Mouse (Mus musculus) stomach, postnatal 0 days (tissue): ENCODE measurements around the gene Naga. TPM values are rescaled to one million over a fixed set of nuclear protein-coding genes. Genes with fewer than 3 reads are reported as not detected.
"Not testable (repeated sequence)": the region's sequence is repeated elsewhere in the genome, so short reads cannot be mapped to it uniquely, and the experiment has no call there.

Experiments
- ATAC-seq: fragments of 200-750 bp; cut with Nextera tagmentation; 2 replicates; pipeline ENCODE4 v1.8.0; 2017; ENCODE audit not compliant: low FRiP score, low TSS enrichment
- DNase-seq: peaks from one replicate; pipeline ENCODE4 v3.0.0-alpha.2; 2016; ENCODE audit warnings: low spot score
- H3K27ac ChIP-seq: fragments of 300-500 bp; sonication (generic); replicated peaks from 2 replicates; pipeline ENCODE4 v1.5.1; 2014; ENCODE audit warnings: mild to moderate bottlenecking, control low read depth
- H3K27me3 ChIP-seq: fragments of 300-500 bp; sonication (generic); 2 replicates; pipeline ENCODE4 v1.6.1; 2014; ENCODE audit warnings: low read length; ENCODE audit not compliant: control insufficient read depth, insufficient read depth
- H3K36me3 ChIP-seq: fragments of 300-500 bp; sonication (generic); 2 replicates; pipeline ENCODE4 v1.6.1; 2014; ENCODE audit warnings: low read length, mixed read lengths; ENCODE audit not compliant: control insufficient read depth, insufficient read depth
- H3K4me1 ChIP-seq: fragments of 300-500 bp; sonication (generic); replicated peaks from 2 replicates; pipeline ENCODE4 v1.6.1; 2014; ENCODE audit warnings: antibody characterized with exemption; ENCODE audit not compliant: control insufficient read depth, insufficient read depth
- H3K4me2 ChIP-seq: fragments of 300-500 bp; sonication (generic); replicated peaks from 2 replicates; pipeline ENCODE4 v1.6.1; 2014; ENCODE audit warnings: low read depth, mild to moderate bottlenecking, control low read depth, moderate library complexity
- H3K4me3 ChIP-seq: fragments of 300-500 bp; sonication (generic); 2 replicates; pipeline ENCODE4 v1.5.1; 2014; ENCODE audit warnings: low read depth, low read length, control low read depth
- H3K9ac ChIP-seq: fragments of 300-500 bp; sonication (generic); 2 replicates; pipeline ENCODE4 v1.6.1; 2014; ENCODE audit warnings: mild to moderate bottlenecking, low read length, control low read depth, mixed read lengths
- H3K9me3 ChIP-seq: fragments of 300-500 bp; sonication (generic); 2 replicates; pipeline ENCODE4 v1.6.1; 2016; ENCODE audit warnings: low read length; ENCODE audit not compliant: control insufficient read depth
- CTCF ChIP-seq: IDR thresholded peaks from 2 replicates; pipeline ENCODE4 v1.5.1; 2016; ENCODE audit warnings: antibody characterized with exemption, low read depth, mild to moderate bottlenecking, moderate library complexity
- EP300 ChIP-seq: optimal IDR thresholded peaks from 2 replicates; pipeline ENCODE3; 2016; ENCODE audit warnings: antibody characterized with exemption
- WGBS: fragments of 180-500 bp; shearing (Covaris S2); extraction: QIAGEN DNeasy Blood & Tissue Kit; methylation state at CpG from one replicate; pipeline ENCODE4 v1.1.7; 2014; 5-methylcytosine and 5-hydroxymethylcytosine counted together
- polyA plus RNA-seq: library from polyadenylated mRNA; unstranded; fragments of >200 nt; fragmentation: Nextera tagmentation; extraction: Ambion mirVana; gene quantifications from 2 replicates; pipeline ENCODE4 v1.2.1, GENCODE M21; 2015

Naga gene
- polyA plus RNA-seq, 1 experiment from 2014 or later: 83.1 TPM

GRCm38 (mm10) chr15:82374437-82374836 is 35.7 kb upstream of the Naga start:
- Histone ChIP-seq H3K36me3 (no peaks in the 10 kb centered on the region), H3K4me1 (no peaks in the 10 kb centered on the region; the same call in 1 of the 2 replicates), H3K4me2 (no peak overlapping the region), H3K9ac (no peak overlapping the region), H3K27ac (no peak overlapping the region), H3K4me3 (no peak overlapping the region), H3K27me3 (no peaks in the 10 kb centered on the region), H3K9me3 (no peaks in the 10 kb centered on the region)
- WGBS: 84% methylated on average over 5 of the region's 5 CpGs
- ATAC-seq (no peak), DNase-seq (no peak)
- TF ChIP-seq EP300: no peak

- Histone ChIP-seq H3K9ac (no peak overlapping the region), H3K27ac (no peak overlapping the region), H3K4me3 (no peak overlapping the region), H3K4me1 (no peaks in the 10 kb centered on the region), H3K27me3 (no peaks in the 10 kb centered on the region), H3K36me3 (no peaks in the 10 kb centered on the region), H3K4me2 (no peak overlapping the region), H3K9me3 (no peaks in the 10 kb centered on the region)
- DNase-seq (no peak), ATAC-seq (no peak)
- 84% methylated on average over 5 of the region's 5 CpGs for WGBS
- TF ChIP-seq EP300: no peak
- no peak for TF ChIP-seq CTCF
These were observed 34.3 kb upstream of the Naga start for GRCm38 (mm10) chr15:82372991-82373390.

DNA sequence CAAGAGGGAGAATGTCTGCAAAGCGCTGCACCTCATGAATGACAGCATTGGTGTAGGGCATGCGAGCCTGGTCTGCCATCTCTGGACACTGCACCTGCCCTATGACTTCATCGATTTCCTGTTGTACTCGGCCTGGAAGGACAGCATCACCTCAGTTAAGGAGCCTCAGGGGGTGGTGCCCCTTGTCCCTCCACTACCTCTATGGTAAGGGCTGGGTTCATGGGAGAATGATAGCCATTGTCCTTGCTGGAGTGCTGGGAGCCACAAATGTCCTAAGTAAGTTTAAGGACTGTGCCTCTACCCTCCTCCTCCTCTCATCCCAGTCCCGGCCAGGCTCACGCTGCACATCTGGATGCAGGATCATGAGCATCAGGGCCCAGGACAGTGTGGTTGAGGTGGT is 33.7 kb upstream of the Naga start:
- no peak for TF ChIP-seq CTCF
- TF ChIP-seq EP300: no peak

DNA sequence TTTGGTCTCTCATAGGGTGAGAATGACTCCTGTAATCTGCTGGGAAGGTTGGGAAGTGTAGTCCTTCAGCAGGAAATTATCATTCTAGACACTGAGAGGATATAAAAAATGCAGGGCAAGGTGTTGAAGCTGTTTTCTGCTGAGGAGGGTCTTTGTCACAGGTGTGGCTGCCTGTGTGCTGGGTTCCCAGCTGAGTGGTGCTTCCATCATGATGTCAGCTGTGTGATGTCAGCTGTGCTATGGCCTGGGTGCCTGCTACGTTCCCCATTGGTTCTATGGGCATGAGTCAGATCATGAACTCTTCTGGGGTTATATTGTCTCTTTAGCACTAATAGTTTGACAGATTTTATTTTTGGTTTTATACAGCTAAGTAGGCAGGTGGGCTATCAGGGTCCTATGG is 30.1 kb upstream of the Naga start:
- Histone ChIP-seq H3K9ac (no peak overlapping the region), H3K4me3 (no peak overlapping the region), H3K9me3 (no peaks in the 10 kb centered on the region), H3K27ac (no peak overlapping the region), H3K4me2 (no peak overlapping the region), H3K27me3 (no peaks in the 10 kb centered on the region), H3K36me3 (no peaks in the 10 kb centered on the region), H3K4me1 (no peaks in the 10 kb centered on the region)
- DNase-seq (peak; percentile 10), ATAC-seq (peak; percentile 40; the same call in 1 of the 2 replicates)
- no peak for TF ChIP-seq CTCF
- no peak for TF ChIP-seq EP300
- 82% methylated on average over 1 of the region's 1 CpGs for WGBS

More for the DNA sequence above, 33.7 kb upstream of the Naga start:
- Histone ChIP-seq H3K9me3 (no peaks in the 10 kb centered on the region), H3K4me1 (no peaks in the 10 kb centered on the region), H3K27ac (no peak overlapping the region), H3K9ac (no peak overlapping the region), H3K4me2 (no peak overlapping the region), H3K4me3 (no peak overlapping the region), H3K36me3 (no peaks in the 10 kb centered on the region), H3K27me3 (no peaks in the 10 kb centered on the region)
- WGBS: 81% methylated on average over 6 of the region's 6 CpGs
- DNase-seq: no peak
- no peak for ATAC-seq

DNA sequence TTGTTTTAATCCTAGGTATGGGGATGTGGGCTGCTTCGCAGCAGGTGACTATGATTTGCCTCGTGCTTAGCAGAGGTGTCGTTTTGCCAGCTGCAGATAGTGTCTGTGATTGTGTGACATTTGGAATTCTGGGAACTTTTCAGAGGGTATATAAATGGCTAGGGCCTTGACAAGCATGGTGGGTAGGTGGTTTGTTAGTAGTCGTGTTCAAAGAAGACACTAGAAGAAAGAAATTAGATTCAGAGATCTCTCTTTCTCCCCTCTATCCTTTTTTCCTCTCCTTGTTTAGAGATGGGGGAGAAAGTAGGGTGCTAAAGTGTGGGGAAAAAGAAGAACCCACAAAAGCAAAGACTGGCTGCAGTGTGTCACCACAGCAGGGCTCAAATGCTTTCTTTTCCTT is 29.4 kb upstream of the Naga start:
- no peak for ATAC-seq

DNA sequence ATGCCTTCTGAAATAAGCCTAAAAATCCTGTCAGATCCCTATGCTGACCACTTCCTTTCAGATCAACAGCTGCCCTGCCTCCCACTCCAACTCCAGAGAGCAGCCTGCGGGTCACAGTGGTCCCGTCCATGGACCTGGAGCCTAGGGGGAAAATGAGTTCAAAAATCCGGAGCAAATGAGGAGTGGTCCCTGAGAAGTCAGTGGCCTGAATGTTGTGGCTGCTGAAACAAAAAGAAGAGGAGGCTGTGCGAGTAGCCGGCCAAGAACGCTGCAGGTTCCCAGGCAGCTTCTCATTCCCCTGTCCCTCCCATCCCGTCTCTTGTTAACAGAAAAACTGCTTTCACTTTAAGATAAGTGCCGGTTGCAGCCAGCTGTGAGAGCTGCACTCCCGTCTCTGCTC is 25.8 kb upstream of the Naga start:
- H3K4me3 ChIP-seq, H3K36me3 ChIP-seq, H3K9me3 ChIP-seq, H3K27ac ChIP-seq, ATAC-seq, H3K4me1 ChIP-seq, H3K9ac ChIP-seq, H3K27me3 ChIP-seq: not testable (repeated sequence)
- H3K4me2 ChIP-seq: 0 out of 2 replicates have a peak overlapping the region, but pooled peaks have one; percentile 29
- DNase-seq: peak; percentile 1
- WGBS: 14% methylated on average over 6 of the region's 9 CpGs

More for the DNA sequence above, 29.4 kb upstream of the Naga start:
- WGBS: 93% methylated on average over 4 of the region's 4 CpGs
- H3K9me3 ChIP-seq: no peaks in the 10 kb centered on the region
- no peaks in the 10 kb centered on the region for H3K36me3 ChIP-seq
- DNase-seq: peak; percentile 1
- no peak overlapping the region for H3K9ac ChIP-seq
- H3K27ac ChIP-seq: no peak overlapping the region
- TF ChIP-seq EP300 (no peak), CTCF (no peak)
- H3K4me3 ChIP-seq: no peak overlapping the region
- H3K4me2 ChIP-seq: no peak overlapping the region
- H3K27me3 ChIP-seq: no peaks in the 10 kb centered on the region
- no peaks in the 10 kb centered on the region for H3K4me1 ChIP-seq

DNA sequence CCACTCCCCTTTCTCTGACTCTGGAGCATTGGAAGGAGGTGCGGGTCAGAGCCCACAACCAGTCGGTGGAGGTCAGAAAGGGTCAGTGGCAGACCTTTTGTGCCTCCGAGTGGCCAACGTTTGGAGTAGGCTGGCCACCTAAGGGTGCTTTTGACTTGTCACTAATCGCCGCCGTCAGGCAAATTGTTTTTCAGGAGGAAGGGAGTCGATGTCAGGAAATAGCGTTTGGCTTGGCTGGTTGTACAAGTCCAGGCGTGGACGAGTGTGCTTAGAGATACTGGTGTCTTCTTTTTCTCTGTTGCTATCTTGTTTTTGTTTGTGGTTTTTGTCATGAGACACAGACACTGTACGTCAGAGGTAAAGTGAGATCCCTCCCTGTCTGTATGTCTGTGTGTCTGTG is 25.1 kb upstream of the Naga start:
- not testable (repeated sequence) for H3K4me3 ChIP-seq, H3K4me2 ChIP-seq, DNase-seq, H3K27ac ChIP-seq, H3K9me3 ChIP-seq, ATAC-seq, H3K27me3 ChIP-seq, H3K36me3 ChIP-seq, H3K4me1 ChIP-seq, H3K9ac ChIP-seq
- WGBS: 65% methylated on average over 7 of the region's 12 CpGs
